Mouse (Mus musculus) spleen, postnatal 36 days (tissue): ENCODE measurements around the gene Cops7b.

Experiments
- DNase-seq, 2 experiments: peaks; one replicate each; pipeline ENCODE4 v3.0.0; 2022; ENCODE audit warnings: low spot score in 2 of 2, mixed read lengths in 1 of 2

The Cops7b gene

GRCm38 (mm10) chr1:86596512-86596911, 13.8 kb downstream of the Cops7b start:
- no peak for DNase-seq

DNA sequence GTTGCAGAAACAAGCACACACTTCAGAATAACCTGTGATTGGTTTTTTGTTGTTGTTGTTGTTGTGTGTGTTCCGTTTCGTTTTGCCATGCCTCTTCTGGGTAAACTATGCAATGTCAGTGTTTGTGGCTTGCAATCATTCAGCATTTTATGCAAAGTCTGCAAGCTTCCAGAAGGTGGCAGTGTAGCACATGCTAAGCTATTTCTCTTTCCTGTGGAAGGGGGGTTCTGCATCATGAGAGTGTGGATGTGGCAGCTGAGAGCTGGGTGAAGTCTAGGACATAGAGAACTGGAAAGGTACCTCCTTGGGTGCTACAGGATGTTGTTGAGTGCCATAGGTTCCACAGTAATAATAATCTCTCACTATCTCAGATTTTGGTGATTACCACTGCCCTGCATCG, 15.8 kb downstream of the Cops7b start:
- no peak for DNase-seq

DNA sequence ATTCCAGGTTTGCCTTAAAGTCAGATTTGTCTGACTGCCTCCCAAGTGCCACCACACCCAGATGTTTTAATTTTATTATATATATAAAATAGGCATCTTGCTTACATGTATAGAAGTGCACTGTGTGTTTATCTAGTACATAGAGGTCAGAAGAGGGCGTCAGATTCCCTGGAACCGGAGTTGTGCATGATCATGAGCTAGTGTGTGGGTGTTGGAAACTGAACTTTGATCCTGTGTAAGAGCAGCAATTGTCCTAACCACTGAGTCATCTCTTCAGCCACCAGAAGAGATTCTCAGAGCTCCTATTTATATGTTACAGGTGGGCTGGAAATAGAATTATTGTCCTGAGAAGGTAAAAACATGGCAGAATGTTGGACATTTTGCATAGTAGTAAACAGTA, 17.4 kb downstream of the Cops7b start:
- no peak for DNase-seq

DNA sequence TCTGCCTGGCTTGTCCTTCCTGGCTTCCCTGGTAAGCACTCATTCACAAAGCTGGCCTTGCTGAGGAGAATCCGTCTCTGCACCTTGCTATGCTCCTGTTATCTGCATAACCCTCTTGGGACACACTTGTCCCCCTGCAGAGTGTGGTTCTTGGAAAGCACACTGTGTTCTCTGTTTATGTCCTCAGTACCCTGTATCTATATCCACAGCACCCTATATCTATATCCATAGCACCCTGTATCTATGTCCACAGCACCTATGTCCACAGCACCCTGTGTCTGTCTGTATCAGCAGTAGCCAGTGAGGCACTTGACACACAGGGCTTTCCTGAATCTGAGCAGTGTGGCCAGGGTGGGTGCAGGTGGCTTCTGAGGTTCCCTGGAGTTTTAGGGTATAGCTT, 28.2 kb downstream of the Cops7b start:
- no peak for DNase-seq

DNA sequence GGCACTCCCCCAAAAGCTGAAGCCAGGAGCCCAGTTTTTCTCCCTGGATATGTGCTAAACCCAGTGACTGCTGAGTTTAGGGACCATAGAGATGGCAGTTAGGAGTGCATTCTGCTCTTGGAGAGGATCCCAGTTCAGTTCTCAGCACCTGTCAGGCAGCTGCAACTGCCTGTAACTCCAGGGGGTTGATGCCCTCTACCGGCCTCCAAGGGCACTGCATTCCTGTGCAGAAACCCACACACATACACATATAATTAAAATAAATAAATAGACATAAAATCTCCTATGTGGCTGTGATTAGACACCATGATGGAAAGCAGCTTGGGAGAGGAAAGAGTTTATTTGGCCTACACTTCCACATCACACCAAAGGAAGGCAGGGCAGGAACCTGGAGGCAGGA, 29.4 kb downstream of the Cops7b start:
- no peak for DNase-seq

DNA sequence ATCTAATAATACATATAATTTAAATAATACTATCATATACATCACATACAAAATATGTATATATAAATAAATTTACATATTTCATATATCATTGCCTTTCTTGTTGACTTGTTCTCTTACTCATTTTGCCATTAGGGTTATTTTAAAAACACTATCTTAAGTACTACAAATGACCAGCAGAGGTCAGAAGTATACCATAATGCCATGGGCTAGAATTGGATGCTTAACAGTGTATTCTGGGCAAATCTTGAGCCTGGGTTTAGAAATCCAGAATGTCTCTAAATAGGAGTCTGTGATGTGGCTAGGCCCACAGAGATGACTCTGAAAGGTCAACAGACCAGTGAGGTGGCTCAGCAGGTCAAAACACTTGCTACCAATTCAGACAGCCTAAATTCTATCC, 31.6 kb downstream of the Cops7b start:
- DNase-seq, result no peak

GRCm38 (mm10) chr1:86618454-86619125, 35.9 kb downstream of the Cops7b start:
- peak; percentile 12 to 38 for DNase-seq

- DNase-seq, result no peak
Measured at GRCm38 (mm10) chr1:86622296-86622695, 39.6 kb downstream of the Cops7b start.

- no peak for DNase-seq
Measured at GRCm38 (mm10) chr1:86623001-86624000, 40.6 kb downstream of the Cops7b start.

GRCm38 (mm10) chr1:86628270-86628669, 45.6 kb downstream of the Cops7b start:
- DNase-seq, result no peak

GRCm38 (mm10) chr1:86629936-86630335, 47.2 kb downstream of the Cops7b start:
- DNase-seq, result no peak

DNA sequence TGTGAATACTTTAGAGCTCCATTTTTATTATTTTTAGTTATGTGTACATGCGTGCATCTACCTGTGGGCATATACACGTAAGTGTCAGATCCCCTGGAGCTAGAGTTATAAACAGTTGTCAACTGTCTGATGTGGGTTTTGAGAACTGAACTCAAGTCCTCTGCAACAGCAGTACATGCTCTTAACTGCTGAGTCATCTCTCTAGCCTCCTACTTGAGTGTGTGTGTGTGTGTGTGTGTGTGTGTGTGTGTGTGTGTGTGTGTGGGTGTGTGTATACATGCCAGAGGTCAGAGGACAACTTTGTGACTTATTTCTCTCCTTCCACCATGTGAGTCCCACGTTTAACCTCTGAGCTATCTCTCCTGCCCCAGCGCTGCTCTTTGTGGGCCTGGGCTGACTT, 47.8 kb downstream of the Cops7b start:
- DNase-seq, result no peak

DNA sequence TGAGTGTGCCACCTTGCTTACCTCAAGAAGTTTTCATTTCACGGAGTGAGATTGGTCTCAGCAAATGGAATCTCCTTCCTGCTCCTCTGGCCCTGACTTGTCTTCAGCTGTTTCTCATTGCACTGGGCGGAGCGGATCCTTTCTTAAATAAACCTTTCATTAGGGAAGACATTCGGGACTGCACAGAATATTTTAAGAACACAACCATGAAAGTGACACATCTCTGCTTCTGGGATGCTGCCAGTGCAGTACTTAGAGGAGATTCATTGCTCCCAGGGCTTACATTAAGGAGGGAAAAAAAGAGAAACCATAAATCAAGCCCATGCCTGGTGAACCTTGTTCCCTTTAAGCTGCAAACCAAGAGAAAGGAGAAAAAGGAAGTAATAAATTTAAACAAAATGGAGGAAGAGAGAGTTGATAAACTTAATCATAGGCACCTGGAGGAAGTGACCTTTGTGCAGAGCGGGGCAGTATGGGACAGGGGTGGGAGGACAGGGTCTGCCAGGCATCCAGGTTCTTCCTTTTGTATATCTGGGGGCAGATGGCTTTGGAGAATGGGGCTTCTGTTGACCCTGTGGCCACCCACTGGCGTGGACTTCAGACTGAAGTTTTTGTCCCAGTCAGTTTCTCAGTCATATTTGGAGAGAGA, 50.2 kb downstream of the Cops7b start:
- no peak for DNase-seq

GRCm38 (mm10) chr1:86633434-86633833, 50.7 kb downstream of the Cops7b start:
- DNase-seq, result no peak

GRCm38 (mm10) chr1:86633840-86634750, 51.4 kb downstream of the Cops7b start:
- DNase-seq, result no peak

GRCm38 (mm10) chr1:86634751-86635359, 52.2 kb downstream of the Cops7b start:
- DNase-seq, result no peak

DNA sequence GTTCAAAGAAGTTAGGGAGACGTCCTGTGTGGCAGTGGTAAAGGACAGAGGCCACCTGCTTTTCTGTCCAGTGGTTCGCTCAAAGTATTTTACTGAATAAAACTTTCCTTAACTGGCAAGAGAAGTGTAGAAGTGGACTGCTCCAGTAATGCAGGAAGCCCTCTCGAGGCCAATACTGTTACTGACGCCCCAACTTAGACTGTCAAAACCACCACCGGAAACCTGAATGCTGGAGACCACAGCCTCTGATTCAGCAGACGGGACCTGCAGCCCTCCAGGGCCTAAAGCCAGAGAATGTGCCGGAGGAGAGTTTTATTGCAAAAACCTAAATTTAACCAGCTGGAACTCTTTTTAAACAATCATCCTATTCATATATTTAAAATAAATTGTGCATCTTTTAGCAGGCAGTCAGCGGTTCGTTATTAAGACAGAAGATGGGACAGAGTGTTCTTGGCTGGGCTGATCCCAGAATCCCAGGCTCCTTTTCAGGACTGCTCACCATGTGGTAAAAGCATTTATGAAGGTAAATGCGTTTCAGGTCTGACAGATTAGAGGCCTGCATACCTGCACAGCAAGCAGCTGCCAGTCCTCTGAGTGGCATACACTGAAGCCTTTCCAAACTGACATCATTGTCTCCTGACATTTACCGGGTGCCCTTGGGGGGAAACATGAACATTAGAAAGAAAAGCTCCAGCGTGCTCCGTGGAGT, 60.6 kb downstream of the Cops7b start:
- peak in 1 of 2 experiments; percentile 2 for DNase-seq

DNA sequence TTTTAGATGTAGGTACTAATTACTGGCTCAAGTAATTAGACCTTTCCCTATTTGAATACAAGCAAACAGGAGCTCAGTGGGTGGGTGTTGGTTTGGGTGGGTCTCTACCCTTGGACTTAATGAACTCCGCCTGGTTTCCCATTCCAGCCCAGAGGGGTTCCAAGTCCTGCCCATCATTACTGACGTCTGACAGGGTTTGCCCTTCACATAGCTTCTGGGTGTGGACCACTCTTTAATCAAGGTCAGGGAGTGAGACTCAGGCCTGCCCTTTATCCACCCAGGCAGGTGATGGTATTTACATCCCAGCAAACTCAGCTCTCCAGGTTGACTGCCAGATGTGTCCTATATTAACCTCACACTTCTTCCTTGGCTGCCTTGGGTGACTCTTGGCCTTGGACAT, 64.8 kb downstream of the Cops7b start:
- DNase-seq, result no peak

GRCm38 (mm10) chr1:86650272-86650671, 67.6 kb downstream of the Cops7b start:
- DNase-seq, result peak; percentile 35 to 41

GRCm38 (mm10) chr1:86652675-86653074, 70.0 kb downstream of the Cops7b start:
- no peak for DNase-seq
